Mouse (Mus musculus) megakaryocyte, embryonic 14.5 days (primary cell): ENCODE measurements around the gene Sp9. TPM values are rescaled to one million over a fixed set of nuclear protein-coding genes. Genes with fewer than 3 reads are reported as not detected.
A peak's percentile ranks its signal among the peaks of the same experiment; 100 is the strongest.

Experiments used
- H3K27me3 ChIP-seq: replicated peaks from 2 replicates; pipeline ENCODE3; 2012; ENCODE audit warnings: inconsistent platforms
- H3K36me3 ChIP-seq: replicated peaks from 2 replicates; pipeline ENCODE3; 2012; ENCODE audit warnings: low read length, inconsistent platforms, mixed read lengths
- H3K4me1 ChIP-seq: 2 replicates; pipeline ENCODE4 v1.6.1; 2012; ENCODE audit warnings: inconsistent platforms
- H3K4me3 ChIP-seq: replicated peaks from 2 replicates; pipeline ENCODE3; 2012; ENCODE audit warnings: moderate library complexity, mild to moderate bottlenecking, inconsistent platforms
- H3K9me3 ChIP-seq: 2 replicates; pipeline ENCODE4 v1.6.1; 2012; ENCODE audit warnings: inconsistent platforms
- FLI1 ChIP-seq: IDR thresholded peaks from 2 replicates; pipeline ENCODE4 v1.6.1; 2012; ENCODE audit warnings: low read length, inconsistent platforms, mixed read lengths
- GATA1 ChIP-seq: IDR thresholded peaks from 3 replicates; pipeline ENCODE4 v1.6.1; 2012; ENCODE audit warnings: mixed read lengths, low read length, inconsistent platforms, borderline replicate concordance
- polyA plus RNA-seq: library from polyadenylated mRNA; stranded (reverse); fragments of >175 nt; gene quantifications from 2 replicates; pipeline ENCODE4 v1.2.3, GENCODE M21; 2012; ENCODE audit warnings: low replicate concordance; ENCODE audit not compliant: insufficient read depth

Gene Sp9
- polyA plus RNA-seq, 1 experiment = not detected

DNA sequence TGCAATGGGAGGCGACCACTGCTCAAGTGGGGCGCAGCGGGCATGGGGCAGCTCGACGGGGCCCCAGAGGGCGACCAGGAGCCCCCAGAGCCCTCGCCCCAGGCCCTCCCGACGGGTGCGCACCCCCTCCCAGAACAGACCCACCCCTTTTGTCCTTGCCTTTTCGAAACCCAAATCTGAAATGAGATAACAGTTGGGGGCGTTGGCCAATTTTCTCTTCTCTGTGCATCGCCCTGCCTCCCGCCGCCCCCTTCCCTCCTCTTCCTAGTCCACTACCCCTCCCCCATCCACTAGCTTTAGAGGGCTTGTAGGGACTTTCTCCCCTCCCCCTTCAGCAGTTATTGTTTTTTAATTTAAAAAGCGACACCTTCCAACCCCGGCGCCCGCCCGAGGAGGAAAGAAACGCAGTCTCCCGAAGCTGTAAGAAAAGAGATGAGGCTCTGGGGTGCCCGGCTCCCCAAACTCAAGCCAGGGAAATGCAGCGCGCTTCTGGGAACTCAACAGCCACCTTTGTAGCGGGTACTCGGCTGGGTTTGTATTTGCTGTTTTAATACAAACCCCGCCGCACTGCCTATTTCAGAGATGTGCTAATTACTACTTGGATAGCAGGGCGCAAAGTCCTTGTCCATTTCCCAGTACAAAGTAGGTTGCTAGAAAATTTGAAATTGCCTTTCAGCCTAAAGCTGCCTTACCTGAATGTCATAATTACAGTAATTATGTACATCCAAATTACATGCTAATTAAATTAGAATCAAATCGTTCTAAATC, 7.7 kb downstream of the Sp9 start:
- no peaks in the 10 kb centered on the region for H3K9me3 ChIP-seq
- H3K27me3 ChIP-seq = peaks cover 65% of the 10 kb centered on the region
- peaks cover 46% of the 10 kb centered on the region for H3K4me1 ChIP-seq
- H3K4me3 ChIP-seq = peak overlapping the region; percentile 91
- no peaks in the 10 kb centered on the region for H3K36me3 ChIP-seq
- TF ChIP-seq FLI1 = no peak
- TF ChIP-seq GATA1 = no peak

- peaks cover 42% of the 10 kb centered on the region for H3K4me1 ChIP-seq
- H3K27me3 ChIP-seq = peaks cover 58% of the 10 kb centered on the region
- H3K36me3 ChIP-seq = peaks cover 4% of the 10 kb centered on the region
- H3K4me3 ChIP-seq = peak overlapping the region; percentile 79
- no peaks in the 10 kb centered on the region for H3K9me3 ChIP-seq
- TF ChIP-seq FLI1 (no peak), GATA1 (no peak)
These were observed 8.8 kb downstream of the Sp9 start for GRCm38 (mm10) chr2:73280356-73281047.

- TF ChIP-seq FLI1 (no peak), GATA1 (no peak)
- H3K9me3 ChIP-seq = no peaks in the 10 kb centered on the region
- peak overlapping the region; percentile 79 for H3K4me3 ChIP-seq
- peaks cover 53% of the 10 kb centered on the region for H3K27me3 ChIP-seq
- peaks cover 42% of the 10 kb centered on the region for H3K4me1 ChIP-seq
- H3K36me3 ChIP-seq = peaks cover 7% of the 10 kb centered on the region
These were observed 9.4 kb downstream of the Sp9 start for GRCm38 (mm10) chr2:73281048-73281661.

DNA sequence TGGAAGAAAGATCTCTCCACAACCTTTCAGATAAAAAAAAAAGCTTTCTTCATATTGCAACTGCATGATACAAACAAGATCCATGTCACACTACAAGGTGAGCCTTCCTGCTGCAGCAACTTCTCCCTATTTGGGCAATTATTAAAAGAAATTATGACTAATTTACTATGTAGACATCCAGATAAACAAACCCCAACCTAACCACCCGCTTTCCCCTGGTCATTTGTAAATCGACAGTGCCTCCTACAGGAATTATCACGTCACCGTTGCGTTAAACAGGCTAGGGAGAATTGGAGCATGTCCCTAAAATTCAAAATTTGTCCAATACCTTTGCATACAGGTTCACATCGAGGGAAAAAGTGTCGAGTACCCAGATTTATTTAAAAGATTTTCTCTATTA, 10.0 kb downstream of the Sp9 start:
- Histone ChIP-seq H3K9me3 (no peaks in the 10 kb centered on the region), H3K36me3 (peaks cover 12% of the 10 kb centered on the region), H3K27me3 (peaks cover 48% of the 10 kb centered on the region), H3K4me1 (peaks cover 42% of the 10 kb centered on the region), H3K4me3 (no peak overlapping the region)
- no peak for TF ChIP-seq FLI1
- no peak for TF ChIP-seq GATA1

DNA sequence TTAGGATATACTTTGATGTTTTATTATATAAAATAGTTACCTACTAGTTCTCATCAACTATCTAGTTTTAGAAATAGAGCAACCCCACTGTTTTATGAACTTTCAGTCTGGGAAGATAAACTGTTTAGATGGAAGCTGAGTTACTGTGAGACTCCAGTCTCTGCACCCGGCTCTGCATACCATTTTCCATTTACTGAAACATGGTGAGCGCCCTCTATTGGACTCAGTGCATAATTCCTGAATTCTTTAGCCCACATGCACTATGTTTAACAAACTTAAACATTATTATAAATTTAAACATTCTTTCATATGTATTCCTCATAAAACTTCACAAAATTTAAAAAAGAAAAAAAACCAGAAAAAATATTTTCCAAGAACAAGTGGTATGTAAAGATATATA, 13.9 kb downstream of the Sp9 start:
- H3K36me3 ChIP-seq = peaks cover 48% of the 10 kb centered on the region
- TF ChIP-seq FLI1 = no peak
- no peak for TF ChIP-seq GATA1
- peaks cover 12% of the 10 kb centered on the region for H3K27me3 ChIP-seq
- no peaks in the 10 kb centered on the region for H3K9me3 ChIP-seq
- H3K4me1 ChIP-seq = peaks cover 14% of the 10 kb centered on the region
- H3K4me3 ChIP-seq = no peak overlapping the region

DNA sequence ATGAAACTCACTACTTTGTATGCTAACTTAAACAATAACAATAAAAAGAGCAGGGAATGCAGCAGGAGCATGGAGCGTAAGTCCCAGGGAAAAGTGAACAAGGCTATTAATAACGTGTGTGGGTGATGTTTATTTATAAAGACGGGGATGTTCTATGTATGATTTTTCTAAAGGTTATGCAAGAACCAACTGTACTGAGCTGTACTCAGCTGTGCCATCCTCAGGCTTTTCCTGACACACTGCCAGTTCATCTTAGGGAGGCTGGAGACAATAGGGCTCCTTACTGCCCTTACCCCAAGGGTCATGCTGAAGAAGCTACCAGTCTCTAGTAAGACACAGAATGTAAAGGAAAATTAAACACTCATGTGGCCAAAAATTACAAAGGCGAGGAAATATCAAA, 19.4 kb downstream of the Sp9 start:
- TF ChIP-seq FLI1 = no peak
- no peak for TF ChIP-seq GATA1
- Histone ChIP-seq H3K9me3 (no peaks in the 10 kb centered on the region), H3K4me3 (no peak overlapping the region), H3K27me3 (no peaks in the 10 kb centered on the region), H3K4me1 (peaks cover 14% of the 10 kb centered on the region), H3K36me3 (peaks cover 90% of the 10 kb centered on the region)

GRCm38 (mm10) chr2:73295023-73295422, 23.3 kb downstream of the Sp9 start:
- H3K36me3 ChIP-seq = peaks cover 91% of the 10 kb centered on the region
- H3K4me3 ChIP-seq = no peak overlapping the region
- no peaks in the 10 kb centered on the region for H3K27me3 ChIP-seq
- TF ChIP-seq GATA1 (no peak), FLI1 (no peak)
- H3K4me1 ChIP-seq = peaks cover 12% of the 10 kb centered on the region
- no peaks in the 10 kb centered on the region for H3K9me3 ChIP-seq

DNA sequence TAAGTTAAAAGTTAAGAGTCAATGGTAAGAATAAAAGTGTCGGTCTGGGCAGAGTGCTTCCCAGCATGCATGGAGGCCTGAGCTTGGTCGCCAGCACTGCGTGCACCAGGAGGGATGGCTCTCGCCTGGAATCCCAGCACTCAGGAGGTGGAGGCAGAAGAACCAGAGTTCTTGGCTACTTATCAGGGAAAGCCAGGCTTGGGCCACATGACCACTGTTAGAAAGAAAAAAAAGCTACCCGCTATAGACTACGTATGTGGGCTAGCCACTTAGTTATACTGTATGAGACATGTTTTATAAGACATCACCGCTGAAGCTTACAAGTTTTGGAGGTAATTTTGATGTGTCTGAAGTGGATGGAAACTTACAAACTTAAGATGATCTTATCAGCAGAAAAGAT, 26.4 kb downstream of the Sp9 start:
- H3K4me1 ChIP-seq = peaks cover 9% of the 10 kb centered on the region
- TF ChIP-seq GATA1 (no peak), FLI1 (no peak)
- H3K4me3 ChIP-seq = no peak overlapping the region
- H3K9me3 ChIP-seq = no peaks in the 10 kb centered on the region
- H3K36me3 ChIP-seq = peaks cover 88% of the 10 kb centered on the region
- H3K27me3 ChIP-seq = no peaks in the 10 kb centered on the region

GRCm38 (mm10) chr2:73298841-73299240, 27.1 kb downstream of the Sp9 start:
- H3K4me1 ChIP-seq = peaks cover 9% of the 10 kb centered on the region
- H3K9me3 ChIP-seq = no peaks in the 10 kb centered on the region
- no peak for TF ChIP-seq FLI1
- TF ChIP-seq GATA1 = no peak
- H3K4me3 ChIP-seq = no peak overlapping the region
- no peaks in the 10 kb centered on the region for H3K27me3 ChIP-seq
- H3K36me3 ChIP-seq = peaks cover 88% of the 10 kb centered on the region

GRCm38 (mm10) chr2:73301979-73302378, 30.3 kb downstream of the Sp9 start:
- Histone ChIP-seq H3K4me1 (no peaks in the 10 kb centered on the region; the same call in 1 of the 2 replicates), H3K36me3 (peaks cover 94% of the 10 kb centered on the region), H3K4me3 (no peak overlapping the region), H3K9me3 (no peaks in the 10 kb centered on the region), H3K27me3 (no peaks in the 10 kb centered on the region)
- TF ChIP-seq GATA1 = no peak
- no peak for TF ChIP-seq FLI1
